21 mouse cellular contexts compared by ENCODE assay signal in genomic region chr1:165594699-165595421, GRCm38 (mm10). TPM values are rescaled to one million over a fixed set of nuclear protein-coding genes. Genes with fewer than 3 reads are reported as not detected.
DNase-seq lines count a peak whose midpoint lies in the region; ATAC-seq and TF ChIP-seq lines count a peak whose summit lies in the region.
"Had no signal": no experiment of that assay in that cellular context is flagged by ENCODE, and none has a peak within 500 bp of the region (broad histone marks: within the 10 kb centered on the region; RNA-seq: fewer than 3 reads in every experiment).

No protein-coding gene starts in this region.

- no peaks in the 10 kb centered on the region for H3K4me1 ChIP-seq in kidney, postnatal 0 days (replicated peaks; ENCODE audit: insufficient read depth, low read length)
- no peaks in the 10 kb centered on the region for H3K4me1 ChIP-seq in intestine, embryonic 16.5 days (ENCODE audit: control insufficient read depth, insufficient read depth, low read length)
- H3K4me1 ChIP-seq: embryonic facial prominence, embryonic 12.5 days; forebrain, embryonic 12.5 days; hindbrain, embryonic 12.5 days; limb, embryonic 12.5 days; neural tube, embryonic 12.5 days had no signal

- TF ChIP-seq CTCF in gastrocnemius, adult 2 months (IDR thresholded peaks at IDR 0.05), result no peak
- no peak for TF ChIP-seq CTCF in kidney, postnatal 0 days (IDR thresholded peaks at IDR 0.05; ENCODE audit: low read depth)

- H3K27me3 ChIP-seq in kidney, postnatal 0 days (ENCODE audit: insufficient read depth, low read length), result no peaks in the 10 kb centered on the region
- no peaks in the 10 kb centered on the region for H3K27me3 ChIP-seq in intestine, embryonic 16.5 days (replicated peaks; ENCODE audit: control insufficient read depth, insufficient read depth, low read length)
- H3K27me3 ChIP-seq: embryonic facial prominence, embryonic 12.5 days; forebrain, embryonic 12.5 days; hindbrain, embryonic 12.5 days; limb, embryonic 12.5 days; liver, embryonic 13.5 days; neural tube, embryonic 12.5 days had no signal

- H3K4me2 ChIP-seq in kidney, postnatal 0 days (ENCODE audit: low read length), result 0 out of 2 replicates have a peak overlapping the region, but pooled peaks have one; percentile 5
- no peak overlapping the region for H3K4me2 ChIP-seq in intestine, embryonic 16.5 days (ENCODE audit: low read depth, low read length)
- H3K4me2 ChIP-seq: embryonic facial prominence, embryonic 12.5 days; forebrain, embryonic 12.5 days; hindbrain, embryonic 12.5 days; limb, embryonic 12.5 days; liver, embryonic 13.5 days; lung, embryonic 14.5 days; neural tube, embryonic 12.5 days had no signal

- peaks cover 16% of the 10 kb centered on the region for H3K36me3 ChIP-seq in kidney, postnatal 0 days (ENCODE audit: insufficient read depth, low read length)
- H3K36me3 ChIP-seq in intestine, embryonic 16.5 days (ENCODE audit: control insufficient read depth, insufficient read depth, low read length), result 0 out of 2 replicates have a peak, but pooled peaks cover 6% of the 10 kb centered on the region

- ATAC-seq in kidney, postnatal 0 days (replicated peaks; ENCODE audit: low FRiP score, low read depth), result peak; percentile 77
- ATAC-seq in intestine, embryonic 16.5 days, result peak; percentile 52; the same call in 1 of the 2 replicates
- ATAC-seq in erythroid progenitor cell, adult 5-6 weeks (replicated peaks; ENCODE audit: low FRiP score, poor library complexity, severe bottlenecking), result no peak
- ATAC-seq: CD4-positive, CD25-positive, alpha-beta regulatory T cell, adult 4 months had no signal

- 52% methylated on average over 15 of the region's 15 CpGs for WGBS in kidney, postnatal 0 days
- 75% methylated on average over 15 of the region's 15 CpGs for WGBS in intestine, embryonic 16.5 days

- intact Hi-C loops in gastrocnemius, adult 2 months (cut with DNase I), result loop anchor here (2.0 kb wide), 1 partner anchor 24 kb away; no protein-coding TSS in a partner anchor

- peak overlapping the region; percentile 55 for H3K4me3 ChIP-seq in gastrocnemius, adult 2 months
- no peak overlapping the region for H3K4me3 ChIP-seq in kidney, postnatal 0 days (replicated peaks; ENCODE audit: low read depth, low read length)
- no peak overlapping the region for H3K4me3 ChIP-seq in intestine, embryonic 16.5 days (ENCODE audit: low read length)
- H3K4me3 ChIP-seq: embryonic facial prominence, embryonic 12.5 days; forebrain, embryonic 12.5 days; hindbrain, embryonic 12.5 days; limb, embryonic 12.5 days; liver, embryonic 13.5 days; neural tube, embryonic 12.5 days had no signal

- H3K9me3 ChIP-seq in kidney, postnatal 0 days (replicated peaks; ENCODE audit: low read length), result no peaks in the 10 kb centered on the region
- no peaks in the 10 kb centered on the region for H3K9me3 ChIP-seq in intestine, embryonic 16.5 days (ENCODE audit: control insufficient read depth, low read length)
- H3K9me3 ChIP-seq: embryonic facial prominence, embryonic 12.5 days; forebrain, embryonic 12.5 days; hindbrain, embryonic 12.5 days; limb, embryonic 12.5 days; liver, embryonic 13.5 days; neural tube, embryonic 12.5 days had no signal

- H3K27ac ChIP-seq in gastrocnemius, adult 2 months, result peak overlapping the region; percentile 87
- H3K27ac ChIP-seq in kidney, postnatal 0 days, result peak overlapping the region; percentile 38
- H3K27ac ChIP-seq in intestine, embryonic 16.5 days (ENCODE audit: low read length), result no peak overlapping the region
- H3K27ac ChIP-seq: embryonic facial prominence, embryonic 12.5 days; forebrain, embryonic 12.5 days; hindbrain, embryonic 12.5 days; limb, embryonic 12.5 days; liver, embryonic 13.5 days; neural tube, embryonic 12.5 days had no signal

- H3K9ac ChIP-seq in kidney, postnatal 0 days (ENCODE audit: low read depth, low read length), result no peak overlapping the region
- no peak overlapping the region for H3K9ac ChIP-seq in intestine, embryonic 16.5 days (ENCODE audit: low read depth, low read length)
- H3K9ac ChIP-seq: embryonic facial prominence, embryonic 12.5 days; forebrain, embryonic 12.5 days; hindbrain, embryonic 12.5 days; limb, embryonic 12.5 days; liver, embryonic 13.5 days; lung, embryonic 14.5 days; neural tube, embryonic 12.5 days had no signal

- DNase-seq in gastrocnemius, adult 2 months, result peak; percentile 72
- DNase-seq in gastrocnemius, postnatal 10 days, result no peak
- peak; percentile 54 for DNase-seq in kidney, postnatal 0 days (ENCODE audit: low spot score)
- DNase-seq in kidney, adult 8-10 months, result no peak
- no peak for DNase-seq in spleen, postnatal 10 days (ENCODE audit: low spot score in 2 of 2)
- DNase-seq: adrenal gland, postnatal 36 days; cerebellum, adult 11-12 months; cerebellum, postnatal 25 days; layer of hippocampus, postnatal 36 days; liver, embryonic 13.5 days; lung, embryonic 14.5 days; midbrain, embryonic 14.5 days; retina, postnatal 1 day had no signal

RNA-seq across cellular contexts. Expression of gene Mpzl1, which starts 39.5 kb away (rescaled TPM):
- 1 to 10 TPM; 7.0 to 8.7 TPM for total RNA-seq in gastrocnemius, adult 2 months (2021)
- 10 to 100 TPM; 34.6 to 46.9 TPM for total RNA-seq in gastrocnemius, postnatal 10 days (2021)
- 186 and 191 TPM in 2 replicates for polyA plus RNA-seq in kidney, postnatal 0 days (2015; fragmentation: Nextera tagmentation; extraction: Ambion mirVana)
- polyA plus RNA-seq in intestine, embryonic 16.5 days (2015; fragmentation: Nextera tagmentation; extraction: Ambion mirVana), result 103 and 110 TPM in 2 replicates
- total RNA-seq in erythroid progenitor cell, adult 5-6 weeks (2015; ENCODE audit: low replicate concordance), result 2.9 and 31.0 TPM in 2 replicates
- total RNA-seq in erythroid progenitor cell, adult 5-6 weeks (2017; ENCODE audit: low replicate concordance), result 3.0 TPM in 1 of 2 replicates, not detected in the other

Comparison
In these comparisons a context has a peak if more than half of its experiments do, and no peak if none do; other contexts are left out.
1. DNase-seq: peak in gastrocnemius, adult 2 months (single experiment) and kidney, postnatal 0 days (single experiment); none in gastrocnemius, postnatal 10 days (single experiment), kidney, adult 8-10 months (0 of 2) and spleen, postnatal 10 days (0 of 2).